Mouse (Mus musculus) liver, embryonic 14.5 days (tissue): ENCODE results near the gene Rnf186. TPM values are rescaled to one million over a fixed set of nuclear protein-coding genes. Genes with fewer than 3 reads are reported as not detected.

ENCODE experiments used
- ATAC-seq: fragments of 200-750 bp; cut with Nextera tagmentation; 2 replicates; pipeline ENCODE4 v1.8.0; 2017; ENCODE audit warnings: moderate number of reproducible peaks, mild to moderate bottlenecking, moderate library complexity; ENCODE audit not compliant: insufficient read depth
- DNase-seq, 3 experiments: peaks; one replicate each; pipeline ENCODE4 v3.0.0-alpha.2; 2012 to 2013; ENCODE audit warnings: low read depth in 3 of 3, low spot score in 3 of 3
- H3K27ac ChIP-seq: fragments of 300-500 bp; sonication (generic); 2 replicates; pipeline ENCODE4 v1.5.1; 2014; ENCODE audit warnings: moderate library complexity, mild to moderate bottlenecking, control low read depth, inconsistent platforms
- H3K27me3 ChIP-seq: fragments of 300-500 bp; sonication (generic); 2 replicates; pipeline ENCODE4 v1.6.1; 2014; ENCODE audit warnings: mild to moderate bottlenecking, low read length, moderate library complexity; ENCODE audit not compliant: control insufficient read depth, insufficient read depth
- H3K36me3 ChIP-seq: fragments of 300-500 bp; sonication (generic); replicated peaks from 2 replicates; pipeline ENCODE4 v1.6.1; 2014; ENCODE audit warnings: low read depth; ENCODE audit not compliant: control insufficient read depth, insufficient read depth
- H3K4me1 ChIP-seq, 2 experiments: fragments of 200-500 bp in 1 of 2; fragments of 300-500 bp in 1 of 2; sonication (generic) in 1 of 2; replicated peaks; 2 replicates each; pipeline ENCODE4 v1.6.1; 2012 to 2014; ENCODE audit warnings: antibody characterized with exemption in 1 of 2, inconsistent platforms in 1 of 2, low read length in 1 of 2; ENCODE audit not compliant: control insufficient read depth in 2 of 2, insufficient read depth in 2 of 2
- H3K4me2 ChIP-seq: fragments of 300-500 bp; sonication (generic); 2 replicates; pipeline ENCODE4 v1.6.1; 2014; ENCODE audit warnings: low read depth, mild to moderate bottlenecking, control low read depth, moderate library complexity
- H3K4me3 ChIP-seq, 2 experiments: fragments of 200-500 bp in 1 of 2; fragments of 300-500 bp in 1 of 2; sonication (generic) in 1 of 2; 2 replicates each; pipeline ENCODE4 v1.5.1; 2012 to 2014; ENCODE audit warnings: low read depth in 2 of 2, low read length in 2 of 2, mild to moderate bottlenecking in 2 of 2, control low read depth in 1 of 2, inconsistent platforms in 1 of 2, moderate library complexity in 1 of 2; ENCODE audit not compliant: insufficient read depth in 1 of 2
- H3K9ac ChIP-seq: fragments of 300-500 bp; sonication (generic); replicated peaks from 2 replicates; pipeline ENCODE4 v1.6.1; 2014; ENCODE audit warnings: mild to moderate bottlenecking, control low read depth, moderate library complexity
- H3K9me3 ChIP-seq: fragments of 300-500 bp; sonication (generic); 2 replicates; pipeline ENCODE4 v1.6.1; 2016; ENCODE audit warnings: low read length, mixed read lengths; ENCODE audit not compliant: control insufficient read depth
- CTCF ChIP-seq: IDR thresholded peaks from 2 replicates; pipeline ENCODE4 v1.5.1; 2016; ENCODE audit warnings: antibody characterized with exemption, low read depth, control low read depth
- EP300 ChIP-seq: IDR thresholded peaks from 2 replicates; pipeline ENCODE4 v1.6.1; 2016; ENCODE audit warnings: antibody characterized with exemption, low read depth
- WGBS: fragments of 180-500 bp; shearing (Covaris S2); extraction: QIAGEN DNeasy Blood & Tissue Kit; methylation state at CpG from one replicate; pipeline ENCODE4 v1.1.7; 2014; ENCODE audit not compliant: insufficient replicate concordance; 5-methylcytosine and 5-hydroxymethylcytosine counted together
- polyA plus RNA-seq, 2 experiments: library from polyadenylated mRNA; depleted of rRNA in 1 of 2; stranded (reverse) in 1 of 2; unstranded in 1 of 2; fragments of >200 nt; fragmentation: Nextera tagmentation in 1 of 2; extraction: Ambion mirVana in 1 of 2; gene quantifications; 2 replicates each; pipeline versions ENCODE4 v1.2.1 to v1.2.3; 2012 to 2014

The Rnf186 gene
- polyA plus RNA-seq (2012; rRNA removed), result 0.13 and 0.21 TPM in 2 replicates
- 0.18 and 0.25 TPM in 2 replicates for polyA plus RNA-seq (2014; fragmentation: Nextera tagmentation; extraction: Ambion mirVana)

DNA sequence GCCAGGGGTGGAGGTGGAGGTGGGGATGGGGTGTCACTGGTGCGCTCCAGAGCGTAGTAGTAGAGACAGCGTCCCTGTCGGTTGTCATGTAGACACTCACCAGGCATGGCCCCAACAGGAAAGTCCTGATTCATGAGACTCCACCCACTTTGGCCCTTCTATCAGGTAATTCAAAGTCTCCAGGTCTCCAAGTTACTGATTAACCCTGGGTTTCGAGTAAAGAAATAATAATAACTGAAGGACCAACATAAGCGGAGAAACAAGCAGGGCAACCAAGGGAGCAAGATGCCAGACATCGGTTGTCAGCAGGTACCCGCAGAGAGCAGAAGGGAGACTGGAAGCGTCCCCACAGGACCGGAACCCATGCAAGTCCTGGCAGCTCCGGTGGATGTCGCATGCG lies at the start of gene Rnf186:
Rnf186 (plus strand) TSS at position 247 of the 400 bp plus-strand sequence.
- Histone ChIP-seq H3K27ac (no peak within 1 kb of the TSS), H3K4me3 (no peak within 1 kb of the TSS), H3K36me3 (no peaks in the 10 kb centered on the region), H3K4me1 (peaks cover 0 to 8% of the 10 kb centered on the region in 2 experiments; a peak in 3 of 4 replicates), H3K4me2 (no peak within 1 kb of the TSS), H3K9ac (no peak within 1 kb of the TSS), H3K27me3 (no peaks in the 10 kb centered on the region), H3K9me3 (no peaks in the 10 kb centered on the region)
- TF ChIP-seq EP300, result no peak
- TF ChIP-seq CTCF, result no peak
- 78% methylated on average over 13 of the region's 13 CpGs for WGBS
- DNase-seq (no peak), ATAC-seq (no peak)

- TF ChIP-seq CTCF (peak; percentile 39), EP300 (no peak)
- no peak overlapping the region for H3K4me2 ChIP-seq
- no peak overlapping the region for H3K9ac ChIP-seq
- DNase-seq, result no peak
- H3K4me3 ChIP-seq, result no peak overlapping the region
- H3K9me3 ChIP-seq, result no peaks in the 10 kb centered on the region
- WGBS, result 65% methylated on average over 9 of the region's 9 CpGs
- no peak for ATAC-seq
- peaks cover 0 to 4% of the 10 kb centered on the region in 2 experiments; a peak in 3 of 4 replicates for H3K4me1 ChIP-seq
- H3K27me3 ChIP-seq, result no peaks in the 10 kb centered on the region
- H3K36me3 ChIP-seq, result no peaks in the 10 kb centered on the region
- H3K27ac ChIP-seq, result no peak overlapping the region
These were observed 49.6 kb upstream of the Rnf186 start for GRCm38 (mm10) chr4:138917282-138917681.

GRCm38 (mm10) chr4:138921254-138922130 lies 45.4 kb upstream of the Rnf186 start:
- H3K4me2 ChIP-seq, result no peak overlapping the region
- no peak overlapping the region for H3K9ac ChIP-seq
- H3K27ac ChIP-seq, result no peak overlapping the region
- 38% methylated on average over 20 of the region's 20 CpGs for WGBS
- H3K4me3 ChIP-seq, result no peak overlapping the region
- no peaks in the 10 kb centered on the region for H3K4me1 ChIP-seq
- no peaks in the 10 kb centered on the region for H3K27me3 ChIP-seq
- no peak for DNase-seq
- TF ChIP-seq CTCF (no peak), EP300 (no peak)
- no peaks in the 10 kb centered on the region for H3K36me3 ChIP-seq
- no peak for ATAC-seq
- H3K9me3 ChIP-seq, result no peaks in the 10 kb centered on the region

DNA sequence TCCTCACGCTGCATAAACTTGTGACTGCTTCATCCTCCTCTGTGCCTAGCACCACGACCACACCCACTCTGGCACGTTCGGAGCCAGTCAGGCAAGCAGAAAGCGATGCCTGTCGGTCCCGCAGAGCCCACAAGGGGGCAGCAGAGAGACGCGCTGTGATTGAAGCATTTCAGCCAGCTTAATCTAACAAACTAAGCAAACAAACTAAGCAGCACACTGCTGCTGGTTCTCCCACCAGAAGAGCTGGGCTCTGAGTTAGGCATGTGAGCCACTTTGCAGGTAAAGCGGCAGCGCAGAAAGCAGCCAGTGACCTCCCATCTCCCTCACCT lies 44.8 kb upstream of the Rnf186 start:
- Histone ChIP-seq H3K4me1 (no peaks in the 10 kb centered on the region), H3K9me3 (no peaks in the 10 kb centered on the region), H3K27me3 (no peaks in the 10 kb centered on the region), H3K4me3 (no peak overlapping the region), H3K36me3 (no peaks in the 10 kb centered on the region), H3K9ac (no peak overlapping the region), H3K4me2 (no peak overlapping the region), H3K27ac (no peak overlapping the region)
- peak; percentile 51 to 66 (median 64) for DNase-seq
- TF ChIP-seq EP300 (no peak), CTCF (peak; percentile 99)
- peak; percentile 51; the same call in 1 of the 2 replicates for ATAC-seq
- 2% methylated on average over 11 of the region's 11 CpGs for WGBS

GRCm38 (mm10) chr4:138925561-138925960 lies 41.4 kb upstream of the Rnf186 start:
- Histone ChIP-seq H3K27me3 (no peaks in the 10 kb centered on the region), H3K36me3 (no peaks in the 10 kb centered on the region), H3K9ac (no peak overlapping the region), H3K4me1 (no peaks in the 10 kb centered on the region), H3K27ac (no peak overlapping the region), H3K4me2 (no peak overlapping the region), H3K9me3 (no peaks in the 10 kb centered on the region), H3K4me3 (no peak overlapping the region)
- TF ChIP-seq CTCF (no peak), EP300 (no peak)
- DNase-seq (no peak), ATAC-seq (no peak)
- WGBS, result 43% methylated on average over 2 of the region's 2 CpGs
